Mouse (Mus musculus) myocyte (in vitro differentiated cells): Measurements from ENCODE around the gene 2900092C05Rik. TPM values are rescaled to one million over a fixed set of nuclear protein-coding genes. Genes with fewer than 3 reads are reported as not detected.

Source experiments
- H3K27me3 ChIP-seq: one replicate; pipeline ENCODE4 v1.6.1; 2011; ENCODE audit not compliant: control insufficient read depth, insufficient read depth, insufficient read length
- H3K36me3 ChIP-seq: one replicate; pipeline ENCODE4 v1.6.1; 2011; ENCODE audit not compliant: control insufficient read depth, insufficient read depth
- H3K4me2 ChIP-seq: one replicate; pipeline ENCODE4 v1.6.1; 2011; ENCODE audit warnings: low read depth, control low read depth
- H3K4me3 ChIP-seq: one replicate; pipeline ENCODE4 v1.5.1; 2011; ENCODE audit warnings: mild to moderate bottlenecking, control low read depth, moderate library complexity
- H3K79me2 ChIP-seq: one replicate; pipeline ENCODE4 v1.6.1; 2011; ENCODE audit not compliant: control insufficient read depth, insufficient read depth
- H3ac ChIP-seq: one replicate; pipeline ENCODE4 v1.6.1; 2011; ENCODE audit not compliant: control insufficient read depth, insufficient read length
- CEBPB ChIP-seq: IDR thresholded peaks from 2 replicates; pipeline ENCODE4 v1.6.1; 2011; ENCODE audit warnings: mild to moderate bottlenecking, moderate library complexity; ENCODE audit not compliant: poor library complexity, insufficient read depth, severe bottlenecking
- E2F4 ChIP-seq: IDR thresholded peaks from one replicate; pipeline ENCODE4 v1.6.1; 2011; ENCODE audit warnings: mild to moderate bottlenecking, control low read depth, moderate library complexity; ENCODE audit not compliant: insufficient read depth
- MAX ChIP-seq: IDR thresholded peaks from one replicate; pipeline ENCODE4 v1.6.1; 2011; ENCODE audit warnings: low read depth, mild to moderate bottlenecking, control low read depth
- MYOD1 ChIP-seq, 3 experiments: IDR thresholded peaks; one replicate each; pipeline ENCODE4 v1.6.1; 2011; ENCODE audit warnings: control low read depth in 2 of 3, low read depth in 2 of 3, mild to moderate bottlenecking in 2 of 3, moderate library complexity in 1 of 3; ENCODE audit not compliant: insufficient read length in 2 of 3, control insufficient read depth in 1 of 3
- MYOG ChIP-seq, 3 experiments: IDR thresholded peaks; one replicate each; pipeline ENCODE4 v1.6.1; 2011; ENCODE audit warnings: control low read depth in 2 of 3, low read depth in 2 of 3, mild to moderate bottlenecking in 2 of 3; ENCODE audit not compliant: insufficient read length in 2 of 3, control insufficient read depth in 1 of 3, insufficient read depth in 1 of 3
- POLR2A ChIP-seq: IDR thresholded peaks from one replicate; pipeline ENCODE4 v1.6.1; 2011; ENCODE audit warnings: low read depth, mild to moderate bottlenecking, control low read depth, moderate library complexity; ENCODE audit not compliant: insufficient read length
- POLR2AphosphoS2 ChIP-seq: IDR thresholded peaks from one replicate; pipeline ENCODE4 v1.6.1; 2011; ENCODE audit warnings: low read depth, control low read depth; ENCODE audit not compliant: insufficient read length
- REST ChIP-seq: IDR thresholded peaks from one replicate; pipeline ENCODE4 v1.6.1; 2011; ENCODE audit warnings: mild to moderate bottlenecking, control low read depth, moderate library complexity; ENCODE audit not compliant: insufficient read depth, insufficient read length
- SRF ChIP-seq: IDR thresholded peaks from one replicate; pipeline ENCODE4 v1.6.1; 2011; ENCODE audit warnings: low read depth; ENCODE audit not compliant: control insufficient read depth, insufficient read length
- TCF12 ChIP-seq: IDR thresholded peaks from one replicate; pipeline ENCODE4 v1.6.1; 2011; ENCODE audit warnings: mild to moderate bottlenecking, control low read depth; ENCODE audit not compliant: poor library complexity, insufficient read depth, severe bottlenecking
- TCF3 ChIP-seq: IDR thresholded peaks from one replicate; pipeline ENCODE4 v1.6.1; 2011; ENCODE audit warnings: low read depth, control low read depth; ENCODE audit not compliant: insufficient read length
- USF1 ChIP-seq: IDR thresholded peaks from one replicate; pipeline ENCODE4 v1.6.1; 2011; ENCODE audit warnings: low read depth, mild to moderate bottlenecking, control low read depth, moderate library complexity
- polyA plus RNA-seq: library from polyadenylated mRNA; unstranded; fragments of >200 nt; fragmentation: generic; extraction: Trizol; gene quantifications from one replicate; pipeline ENCODE4 v1.2.1, GENCODE M21; 2012; ENCODE audit warnings: missing spikeins

2900092C05Rik gene
- polyA plus RNA-seq, 1 experiment: not detected

GRCm38 (mm10) chr7:12483771-12484170, 28.5 kb upstream of the 2900092C05Rik start:
- H3K36me3 ChIP-seq: peaks cover 41% of the 10 kb centered on the region
- H3K27me3 ChIP-seq: no peaks in the 10 kb centered on the region
- TF ChIP-seq CEBPB (no peak), MYOD1 (IDR thresholded peaks at IDR 0.05; ENCODE audit: control insufficient read depth in 1 of 3, insufficient read length in 2 of 3, low read depth in 2 of 3) (no peak), TCF3 (no peak), MYOG (IDR thresholded peaks at IDR 0.05; ENCODE audit: control insufficient read depth in 1 of 3, insufficient read depth in 1 of 3, insufficient read length in 2 of 3, low read depth in 2 of 3) (no peak), POLR2A (no peak), REST (no peak), POLR2AphosphoS2 (no peak), MAX (no peak), E2F4 (no peak), USF1 (no peak), SRF (no peak), TCF12 (no peak)
- H3K79me2 ChIP-seq: peaks cover 8% of the 10 kb centered on the region
- H3K4me3 ChIP-seq: no peak overlapping the region
- no peak overlapping the region for H3ac ChIP-seq
- H3K4me2 ChIP-seq: no peak overlapping the region

GRCm38 (mm10) chr7:12485956-12486355, 26.4 kb upstream of the 2900092C05Rik start:
- TF ChIP-seq TCF12 (no peak), USF1 (no peak), E2F4 (no peak), TCF3 (no peak), CEBPB (no peak), MAX (no peak), REST (no peak), POLR2A (no peak), POLR2AphosphoS2 (no peak), MYOD1 (IDR thresholded peaks at IDR 0.05; ENCODE audit: control insufficient read depth in 1 of 3, insufficient read length in 2 of 3, low read depth in 2 of 3) (no peak), SRF (no peak), MYOG (IDR thresholded peaks at IDR 0.05; ENCODE audit: control insufficient read depth in 1 of 3, insufficient read depth in 1 of 3, insufficient read length in 2 of 3, low read depth in 2 of 3) (no peak)

GRCm38 (mm10) chr7:12486691-12487090, 25.6 kb upstream of the 2900092C05Rik start:
- Histone ChIP-seq H3K79me2 (no peaks in the 10 kb centered on the region), H3K27me3 (no peaks in the 10 kb centered on the region), H3ac (no peak overlapping the region), H3K4me3 (no peak overlapping the region), H3K36me3 (peaks cover 70% of the 10 kb centered on the region), H3K4me2 (no peak overlapping the region)
- TF ChIP-seq MYOG (IDR thresholded peaks at IDR 0.05; ENCODE audit: control insufficient read depth in 1 of 3, insufficient read depth in 1 of 3, insufficient read length in 2 of 3, low read depth in 2 of 3) (no peak), E2F4 (no peak), TCF12 (no peak), POLR2A (no peak), SRF (no peak)

More at GRCm38 (mm10) chr7:12485956-12486355, 26.4 kb upstream of the 2900092C05Rik start:
- Histone ChIP-seq H3K36me3 (peaks cover 62% of the 10 kb centered on the region), H3K79me2 (no peaks in the 10 kb centered on the region), H3K4me2 (no peak overlapping the region), H3K4me3 (no peak overlapping the region), H3ac (no peak overlapping the region), H3K27me3 (no peaks in the 10 kb centered on the region)

- H3K79me2 ChIP-seq: no peaks in the 10 kb centered on the region
- no peak for TF ChIP-seq USF1
- no peak for TF ChIP-seq SRF
- TF ChIP-seq E2F4: no peak
- TF ChIP-seq TCF3: no peak
- TF ChIP-seq CEBPB: no peak
- TF ChIP-seq POLR2AphosphoS2: no peak
- TF ChIP-seq MYOG (IDR thresholded peaks at IDR 0.05; ENCODE audit: control insufficient read depth in 1 of 3, insufficient read depth in 1 of 3, insufficient read length in 2 of 3, low read depth in 2 of 3): no peak
- TF ChIP-seq TCF12: no peak
- TF ChIP-seq MAX: no peak
- TF ChIP-seq REST: no peak
- TF ChIP-seq POLR2A: no peak
- TF ChIP-seq MYOD1 (IDR thresholded peaks at IDR 0.05; ENCODE audit: control insufficient read depth in 1 of 3, insufficient read length in 2 of 3, low read depth in 2 of 3): no peak
- H3K27me3 ChIP-seq: no peaks in the 10 kb centered on the region
- no peak overlapping the region for H3ac ChIP-seq
- no peaks in the 10 kb centered on the region for H3K36me3 ChIP-seq
- H3K4me2 ChIP-seq: no peak overlapping the region
- no peak overlapping the region for H3K4me3 ChIP-seq
Observed at GRCm38 (mm10) chr7:12510913-12511312, 1.4 kb upstream of the 2900092C05Rik start.

Other genes starting within 250 kb of the 2900092C05Rik start
- gene Vmn1r81, start 244.2 kb upstream of the 2900092C05Rik start, polyA plus RNA-seq: not detected
- not detected for gene Vmn1r82, start 212.1 kb upstream of the 2900092C05Rik start, polyA plus RNA-seq
- gene Vmn1r83, start 183.0 kb upstream of the 2900092C05Rik start, polyA plus RNA-seq: not detected
- not detected for gene Vmn1r84, start 143.2 kb upstream of the 2900092C05Rik start, polyA plus RNA-seq
- gene Zfp551, start 89.8 kb upstream of the 2900092C05Rik start, polyA plus RNA-seq: 0.48 TPM
- 1.5 TPM for gene Zfp606, start 34.2 kb upstream of the 2900092C05Rik start, polyA plus RNA-seq
- not detected for gene Vmn2r53, start 96.3 kb downstream of the 2900092C05Rik start, polyA plus RNA-seq
- not detected for gene Vmn2r54, start 127.8 kb downstream of the 2900092C05Rik start, polyA plus RNA-seq
- gene Vmn2r55, start 172.5 kb downstream of the 2900092C05Rik start, polyA plus RNA-seq: not detected
- gene Vmn2r56, start 222.5 kb downstream of the 2900092C05Rik start, polyA plus RNA-seq: not detected